Mouse (Mus musculus) hindbrain, postnatal 0 days (tissue): ENCODE data around the gene Ddx43. TPM values are rescaled to one million over a fixed set of nuclear protein-coding genes. Genes with fewer than 3 reads are reported as not detected.
A peak's percentile ranks its signal among the peaks of the same experiment; 100 is the strongest.
"Not testable (repeated sequence)": the region's sequence is repeated elsewhere in the genome, so short reads cannot be mapped to it uniquely, and the experiment has no call there.

ENCODE experiments used
- ATAC-seq: fragments of 200-750 bp; cut with Nextera tagmentation; 2 replicates; pipeline ENCODE4 v1.8.0; 2017; ENCODE audit warnings: mild to moderate bottlenecking, moderate TSS enrichment, moderate library complexity
- DNase-seq: peaks from one replicate; pipeline ENCODE4 v3.0.0-alpha.2; 2015; ENCODE audit warnings: low spot score
- H3K27ac ChIP-seq: fragments of 300-500 bp; sonication (generic); 2 replicates; pipeline ENCODE4 v1.5.1; 2014; ENCODE audit warnings: mild to moderate bottlenecking
- H3K27me3 ChIP-seq: fragments of 300-500 bp; sonication (generic); 2 replicates; pipeline ENCODE4 v1.6.1; 2014; ENCODE audit warnings: low read length, mixed read lengths; ENCODE audit not compliant: insufficient read depth
- H3K36me3 ChIP-seq: fragments of 300-500 bp; sonication (generic); 2 replicates; pipeline ENCODE4 v1.6.1; 2014; ENCODE audit warnings: low read length, mixed read lengths; ENCODE audit not compliant: insufficient read depth
- H3K4me1 ChIP-seq: fragments of 300-500 bp; sonication (generic); 2 replicates; pipeline ENCODE4 v1.6.1; 2014; ENCODE audit warnings: antibody characterized with exemption, low read length, mixed read lengths; ENCODE audit not compliant: insufficient read depth
- H3K4me2 ChIP-seq: fragments of 300-500 bp; sonication (generic); 2 replicates; pipeline ENCODE4 v1.6.1; 2014; ENCODE audit warnings: low read depth, mild to moderate bottlenecking, low read length, moderate library complexity, mixed read lengths
- H3K4me3 ChIP-seq: fragments of 300-500 bp; sonication (generic); 2 replicates; pipeline ENCODE4 v1.5.1; 2014; ENCODE audit warnings: low read length
- H3K9ac ChIP-seq: fragments of 300-500 bp; sonication (generic); replicated peaks from 2 replicates; pipeline ENCODE4 v1.6.1; 2014; ENCODE audit warnings: mild to moderate bottlenecking, low read length, moderate library complexity, mixed read lengths
- H3K9me3 ChIP-seq: fragments of 300-500 bp; sonication (generic); 2 replicates; pipeline ENCODE4 v1.6.1; 2016; ENCODE audit warnings: low read length, mixed read lengths
- CTCF ChIP-seq: IDR thresholded peaks from 2 replicates; pipeline ENCODE4 v1.5.1; 2016; ENCODE audit warnings: antibody characterized with exemption, control low read depth, low read depth
- WGBS: fragments of 180-500 bp; shearing (Covaris S2); extraction: QIAGEN DNeasy Blood & Tissue Kit; methylation state at CpG from one replicate; pipeline ENCODE4 v1.1.7; 2014; 5-methylcytosine and 5-hydroxymethylcytosine counted together
- polyA plus RNA-seq: library from polyadenylated mRNA; unstranded; fragments of >200 nt; fragmentation: Nextera tagmentation; extraction: Ambion mirVana; gene quantifications from 2 replicates; pipeline ENCODE4 v1.2.1, GENCODE M21; 2015
- total RNA-seq: library from RNA; depleted of rRNA; stranded (reverse); fragments of >200 nt; gene quantifications from 2 replicates; pipeline ENCODE4 v1.2.3, GENCODE M21; 2014; rRNA removed

The Ddx43 gene
- total RNA-seq (0.72 TPM in 1 of 2 replicates, not detected in the other), polyA plus RNA-seq (0.38 and 0.59 TPM in 2 replicates)

DNA sequence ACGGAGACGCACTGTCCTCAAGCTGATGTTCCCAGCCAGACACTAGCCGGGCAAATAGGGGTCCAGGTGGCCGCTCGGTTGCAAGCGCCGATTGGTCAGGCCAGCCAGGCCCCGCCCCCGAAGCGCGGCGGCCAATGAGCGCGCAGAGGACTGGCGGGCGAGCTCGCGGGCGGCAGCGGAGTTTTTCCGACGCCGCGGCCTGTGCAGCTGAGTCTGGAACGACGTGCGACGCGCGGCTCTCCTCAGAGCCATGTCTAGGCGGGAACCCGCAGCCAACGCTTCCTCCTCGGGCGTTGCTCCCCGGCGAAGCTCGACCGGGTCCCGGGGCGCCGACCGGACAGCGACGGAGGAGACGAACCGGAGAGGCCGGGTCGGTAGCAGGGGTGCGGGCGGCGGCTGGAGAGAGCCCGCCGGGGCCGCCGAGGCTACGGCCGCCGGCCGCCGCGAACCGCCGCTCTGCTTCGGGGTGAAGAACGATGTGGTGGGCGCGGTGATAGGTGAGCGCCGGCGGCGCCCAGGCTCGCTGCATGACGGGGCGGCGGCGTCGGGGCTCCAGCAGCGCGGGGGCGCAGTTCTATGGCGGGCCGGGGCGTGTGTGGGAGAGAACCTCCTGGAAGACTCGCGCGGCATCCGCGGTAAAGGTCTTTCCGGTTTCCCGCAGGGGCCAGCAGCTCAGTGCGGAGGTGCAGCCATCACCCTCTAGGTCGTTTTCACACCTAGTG is at the start of gene Ddx43:
Gene Ddx43, plus strand, starts transcription at position 148 of the 722 bp plus-strand sequence.
- ATAC-seq (peak; percentile 94), DNase-seq (peak; percentile 83)
- Histone ChIP-seq H3K9ac (peak within 1 kb of the TSS; percentile 40; the same call in 1 of the 2 replicates), H3K4me3 (peak within 1 kb of the TSS; percentile 46), H3K27ac (no peak within 1 kb of the TSS), H3K9me3 (no peaks in the 10 kb centered on the region), H3K4me2 (peak within 1 kb of the TSS; percentile 47), H3K36me3 (no peaks in the 10 kb centered on the region), H3K4me1 (no peaks in the 10 kb centered on the region), H3K27me3 (peaks cover 33% of the 10 kb centered on the region)
- WGBS = 4% methylated on average over 93 of the region's 93 CpGs
- TF ChIP-seq CTCF = no peak

DNA sequence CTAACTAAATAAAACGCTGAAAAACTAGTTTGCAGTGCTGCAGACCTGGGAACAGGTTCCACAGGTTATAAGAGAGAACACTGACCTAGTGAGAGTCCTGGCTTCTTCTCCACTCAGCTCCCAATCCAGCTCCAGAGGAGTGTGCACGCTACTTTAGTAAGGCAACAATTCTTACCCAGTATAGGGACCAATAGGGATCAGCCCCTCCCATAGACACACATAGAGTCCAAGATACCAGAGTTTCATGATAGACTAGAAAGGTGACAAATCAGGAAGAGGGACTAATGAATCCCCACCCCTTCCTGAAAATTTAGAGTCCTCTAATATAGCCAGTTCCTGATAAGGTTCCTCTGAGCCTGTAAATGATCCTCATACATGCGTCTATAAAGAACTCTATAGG is 48.6 kb upstream of the Ddx43 start:
- no peaks in the 10 kb centered on the region for H3K9me3 ChIP-seq
- H3K4me2 ChIP-seq = no peak overlapping the region
- no peaks in the 10 kb centered on the region for H3K4me1 ChIP-seq
- 74% methylated on average over 3 of the region's 3 CpGs for WGBS
- no peaks in the 10 kb centered on the region for H3K36me3 ChIP-seq
- H3K9ac ChIP-seq = no peak overlapping the region
- no peak for TF ChIP-seq CTCF
- H3K27me3 ChIP-seq = no peaks in the 10 kb centered on the region
- H3K4me3 ChIP-seq = no peak overlapping the region
- ATAC-seq = no peak
- no peak for DNase-seq
- H3K27ac ChIP-seq = no peak overlapping the region

DNA sequence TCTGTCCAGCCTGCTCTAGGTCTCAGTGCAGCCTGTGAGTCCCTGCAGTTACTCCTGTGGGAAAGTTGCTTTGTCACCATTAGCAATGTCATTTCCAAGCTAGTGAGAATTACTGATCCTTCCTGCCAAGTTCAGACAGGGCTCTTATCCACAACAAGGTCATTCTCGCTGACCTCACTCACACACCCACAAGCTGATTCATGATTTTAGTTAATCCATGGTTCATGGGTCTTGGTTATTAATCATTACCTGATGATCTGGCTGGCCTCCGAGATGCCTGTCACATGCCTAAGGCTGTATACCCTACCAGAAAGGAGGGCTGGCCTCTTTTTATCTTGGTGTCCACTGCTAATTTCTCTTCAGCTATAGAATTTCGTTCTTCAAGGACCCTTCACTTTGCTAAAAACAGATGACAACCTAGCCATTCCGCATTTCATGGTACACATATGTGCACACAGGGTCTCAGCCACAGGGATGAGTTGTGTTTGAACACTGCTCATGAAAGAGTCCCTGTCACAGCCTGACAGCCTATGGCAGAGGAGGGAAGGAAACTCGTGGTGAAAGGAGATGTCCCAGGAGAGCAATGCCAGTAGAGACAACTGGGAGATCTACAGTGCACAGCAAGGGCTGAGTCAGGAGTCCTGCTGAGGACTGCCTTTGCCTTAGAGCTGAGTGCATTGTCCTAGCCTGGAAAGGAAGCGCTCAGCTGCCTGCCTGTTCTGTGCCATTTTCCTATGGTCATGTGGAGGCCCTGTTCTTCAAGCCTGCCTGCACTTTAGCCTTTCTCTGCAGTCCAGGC is 47.2 kb upstream of the Ddx43 start:
- ATAC-seq = not testable (repeated sequence)

DNA sequence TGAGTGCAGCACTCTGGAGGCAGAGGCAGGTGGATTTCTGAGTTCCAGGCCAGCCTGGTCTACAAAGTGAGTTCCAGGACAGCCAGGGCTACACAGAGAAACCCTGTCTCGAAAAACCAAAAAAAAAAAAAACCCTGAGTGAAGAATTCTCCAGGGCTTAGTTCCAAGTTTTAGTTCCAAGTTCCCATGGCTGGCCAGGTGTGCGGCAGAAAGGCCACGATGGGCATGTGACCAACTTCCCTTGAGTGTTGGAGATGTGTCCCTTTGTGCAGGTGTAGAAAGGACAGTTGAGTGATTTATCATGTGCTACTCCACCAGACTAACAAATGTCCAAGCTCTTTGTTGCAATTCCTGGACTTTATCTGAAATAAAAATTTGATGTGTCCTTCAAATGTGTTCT is 46.4 kb upstream of the Ddx43 start:
- H3K36me3 ChIP-seq, H3K4me3 ChIP-seq, H3K4me2 ChIP-seq, ATAC-seq, DNase-seq, H3K9me3 ChIP-seq, H3K27ac ChIP-seq, H3K27me3 ChIP-seq, H3K9ac ChIP-seq, H3K4me1 ChIP-seq: not testable (repeated sequence)
- WGBS = 73% methylated on average over 3 of the region's 3 CpGs

More for the DNA sequence above, 47.2 kb upstream of the Ddx43 start:
- not testable (repeated sequence) for DNase-seq, H3K27ac ChIP-seq, H3K36me3 ChIP-seq, H3K9me3 ChIP-seq, H3K4me2 ChIP-seq, H3K4me1 ChIP-seq, H3K27me3 ChIP-seq, H3K9ac ChIP-seq, H3K4me3 ChIP-seq
- 71% methylated on average over 6 of the region's 6 CpGs for WGBS

DNA sequence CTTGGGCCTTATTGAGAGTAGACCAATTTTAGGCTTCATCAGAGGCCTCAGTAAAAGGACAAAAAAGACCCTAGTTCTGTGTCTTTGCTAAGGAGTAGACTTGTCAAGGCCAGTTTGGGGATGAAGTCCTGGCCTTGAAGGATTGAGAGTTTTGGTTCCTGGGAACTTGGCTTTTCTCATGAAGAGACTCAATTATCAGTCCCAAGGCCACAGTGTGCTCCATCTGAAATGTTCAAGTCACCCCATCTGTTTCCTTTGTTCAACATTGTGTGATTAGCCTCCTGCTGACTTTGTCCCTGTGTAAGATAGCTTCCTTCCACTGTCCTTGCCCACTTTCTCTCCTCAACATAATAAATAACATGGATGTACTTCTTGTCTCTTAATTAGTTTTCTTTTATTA is 45.6 kb upstream of the Ddx43 start:
- not testable (repeated sequence) for H3K27ac ChIP-seq, DNase-seq, H3K9ac ChIP-seq, H3K9me3 ChIP-seq, H3K36me3 ChIP-seq, H3K4me1 ChIP-seq, H3K4me3 ChIP-seq, H3K27me3 ChIP-seq, ATAC-seq, H3K4me2 ChIP-seq

DNA sequence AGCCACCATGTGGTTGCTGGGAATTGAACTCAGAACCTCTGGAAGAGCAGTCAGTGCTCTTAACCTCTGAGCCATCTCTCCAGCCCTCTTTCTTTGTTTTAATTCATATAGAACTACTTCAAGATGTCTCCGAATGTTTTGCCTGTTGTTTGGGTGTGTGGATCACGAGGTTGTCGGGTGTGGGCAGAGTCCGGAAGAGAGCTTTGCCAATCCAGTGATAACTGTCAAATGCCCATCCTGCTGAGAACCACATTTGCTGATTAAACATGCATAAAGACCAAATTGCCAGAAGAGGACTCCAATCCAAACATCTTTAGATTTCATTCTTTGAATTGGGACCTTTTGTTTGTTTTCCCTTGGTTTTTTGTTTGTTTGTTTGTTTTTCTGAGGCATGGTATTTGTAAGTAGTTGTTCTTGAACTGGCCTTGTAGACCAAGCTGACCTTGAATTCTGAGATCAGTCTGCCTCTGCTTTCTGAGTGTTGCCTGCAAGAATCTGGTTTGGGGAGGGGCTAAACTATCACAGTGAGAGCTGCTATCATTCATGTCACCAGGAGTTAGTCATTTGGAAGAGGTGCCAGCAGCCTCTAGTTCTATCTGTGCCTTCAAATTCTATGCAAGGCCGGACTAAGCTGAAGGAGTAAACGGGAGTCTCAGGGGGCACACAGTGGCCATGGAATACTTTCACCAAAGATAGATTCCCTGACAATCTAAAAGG is 43.9 kb upstream of the Ddx43 start:
- H3K27me3 ChIP-seq = no peaks in the 10 kb centered on the region
- no peak for ATAC-seq
- H3K27ac ChIP-seq = no peak overlapping the region
- no peaks in the 10 kb centered on the region for H3K4me1 ChIP-seq
- H3K36me3 ChIP-seq = no peaks in the 10 kb centered on the region
- H3K9ac ChIP-seq = no peak overlapping the region
- no peak for TF ChIP-seq CTCF
- H3K9me3 ChIP-seq = no peaks in the 10 kb centered on the region
- no peak overlapping the region for H3K4me3 ChIP-seq
- H3K4me2 ChIP-seq = no peak overlapping the region
- DNase-seq = no peak
- 83% methylated on average over 6 of the region's 6 CpGs for whole genome bisulfite sequencing
